In genomic region chr17:30658152-30658544, GRCm38 (mm10) we compare ENCODE assay signal across 8 mouse cellular contexts. TPM values are rescaled to one million over a fixed set of nuclear protein-coding genes. Genes with fewer than 3 reads are reported as not detected.
A peak's percentile ranks its signal among the peaks of the same experiment; 100 is the strongest.
DNase-seq lines count a peak whose midpoint lies in the region; ATAC-seq and TF ChIP-seq lines count a peak whose summit lies in the region.

No protein-coding gene starts in this region.

- peak; percentile 79 for DNase-seq in adrenal gland, adult 2 months
- peak; percentile 74 for DNase-seq in embryo, embryonic 10 days (ENCODE audit: low spot score)
- DNase-seq in gastrocnemius, postnatal 25 days, result peak; percentile 33
- peak; percentile 76 to 80 for DNase-seq in left cerebral cortex, postnatal 25 days (ENCODE audit: low spot score in 2 of 2)
- peak; percentile 53 for DNase-seq in midbrain, embryonic 10.5 days (ENCODE audit: low spot score)
- peak; percentile 19 for DNase-seq in skeletal muscle tissue, adult 2 months (ENCODE audit: low read depth, low spot score)

- peak; percentile 77 for ATAC-seq in intestine, postnatal 0 days
- no peak; the same call in 1 of the 2 replicates for ATAC-seq in granulocyte monocyte progenitor cell, adult 5-6 weeks (replicated peaks; ENCODE audit: poor library complexity, severe bottlenecking)

- no peak for TF ChIP-seq CTCF in intestine, postnatal 0 days (IDR thresholded peaks at IDR 0.05; ENCODE audit: low read depth)

- peak overlapping the region; percentile 46; the same call in 1 of the 2 replicates for H3K27ac ChIP-seq in intestine, postnatal 0 days (ENCODE audit: low read depth, low read length)
- peak overlapping the region; percentile 59 for H3K27ac ChIP-seq in midbrain, embryonic 10.5 days (replicated peaks)

- peak overlapping the region; percentile 31 for H3K4me3 ChIP-seq in intestine, postnatal 0 days (ENCODE audit: low read depth, low read length)
- H3K4me3 ChIP-seq in midbrain, embryonic 10.5 days, result peak overlapping the region; percentile 49

- no peaks in the 10 kb centered on the region for H3K4me1 ChIP-seq in intestine, postnatal 0 days (replicated peaks; ENCODE audit: control insufficient read depth, insufficient read depth, low read length)
- 0 out of 2 replicates have a peak, but pooled peaks cover 6% of the 10 kb centered on the region for H3K4me1 ChIP-seq in midbrain, embryonic 10.5 days

- intact Hi-C loops in left cerebral cortex, postnatal 25 days (cut with DNase I), result no loop called here

- H3K9me3 ChIP-seq in intestine, postnatal 0 days (ENCODE audit: control insufficient read depth), result no peaks in the 10 kb centered on the region
- no peaks in the 10 kb centered on the region for H3K9me3 ChIP-seq in midbrain, embryonic 10.5 days (replicated peaks)

- no peaks in the 10 kb centered on the region for H3K36me3 ChIP-seq in intestine, postnatal 0 days (ENCODE audit: control insufficient read depth, insufficient read depth)
- H3K36me3 ChIP-seq in midbrain, embryonic 10.5 days, result no peaks in the 10 kb centered on the region

- peak overlapping the region; percentile 45 for H3K9ac ChIP-seq in intestine, postnatal 0 days (ENCODE audit: low read depth, low read length)

- H3K27me3 ChIP-seq in intestine, postnatal 0 days (replicated peaks; ENCODE audit: control insufficient read depth, insufficient read depth, low read length), result no peaks in the 10 kb centered on the region
- no peaks in the 10 kb centered on the region for H3K27me3 ChIP-seq in midbrain, embryonic 10.5 days (ENCODE audit: low read depth, poor library complexity, severe bottlenecking)

- 12% methylated on average over 13 of the region's 13 CpGs for WGBS in intestine, postnatal 0 days
- 14% methylated on average over 13 of the region's 13 CpGs for WGBS in midbrain, embryonic 10.5 days

- H3K4me2 ChIP-seq in intestine, postnatal 0 days (replicated peaks; ENCODE audit: low read depth), result peak overlapping the region; percentile 61

RNA-seq across cellular contexts. Expression of gene Glo1, which starts 31.5 kb away (rescaled TPM):
- 100 to 1,000 TPM; 111 to 141 TPM for total RNA-seq in adrenal gland, adult 2 months (2021)
- polyA plus RNA-seq in adrenal gland, adult 2 months (2012; rRNA removed), result 48.7 and 49.2 TPM in 2 replicates
- 100 to 1,000 TPM; 132 to 148 TPM for total RNA-seq in gastrocnemius, postnatal 25 days (2021)
- 169 and 176 TPM in 2 replicates for polyA plus RNA-seq in intestine, postnatal 0 days (2015; fragmentation: Nextera tagmentation; extraction: Ambion mirVana)
- 100 to 1,000 TPM; 136 to 143 TPM for total RNA-seq in left cerebral cortex, postnatal 25 days (2021)
- polyA plus RNA-seq in midbrain, embryonic 10.5 days (2016; fragmentation: Nextera tagmentation; extraction: Ambion mirVana), result 242 and 252 TPM in 2 replicates
- 52.8 and 91.5 TPM in 2 replicates for total RNA-seq in granulocyte monocyte progenitor cell, adult 5-6 weeks (2014; fragmentation: Nextera tagmentation)
- 98.3 and 117 TPM in 2 replicates for total RNA-seq in granulocyte monocyte progenitor cell, adult 5-6 weeks (2017)

RNA-seq across cellular contexts. Expression of gene Dnah8, which starts 34.0 kb away (rescaled TPM):
- total RNA-seq in adrenal gland, adult 2 months (2021), result under 1 TPM; 0.52 to 0.63 TPM
- polyA plus RNA-seq in adrenal gland, adult 2 months (2012; rRNA removed), result 0.34 and 0.36 TPM in 2 replicates
- under 1 TPM; 0.28 to 0.32 TPM for total RNA-seq in gastrocnemius, postnatal 25 days (2021)
- 0.35 and 0.72 TPM in 2 replicates for polyA plus RNA-seq in intestine, postnatal 0 days (2015; fragmentation: Nextera tagmentation; extraction: Ambion mirVana)
- under 1 TPM; 0.73 to 0.89 TPM for total RNA-seq in left cerebral cortex, postnatal 25 days (2021)
- polyA plus RNA-seq in midbrain, embryonic 10.5 days (2016; fragmentation: Nextera tagmentation; extraction: Ambion mirVana), result 1.1 and 1.2 TPM in 2 replicates
- 18.8 and 23.1 TPM in 2 replicates for total RNA-seq in granulocyte monocyte progenitor cell, adult 5-6 weeks (2014; fragmentation: Nextera tagmentation)
- 20.3 and 28.0 TPM in 2 replicates for total RNA-seq in granulocyte monocyte progenitor cell, adult 5-6 weeks (2017)

Comparison
In these comparisons a context has a peak if more than half of its experiments do, and no peak if none do; other contexts are left out.
1. DNase-seq: peak in every context shown above with its lines; median percentile 79 in adrenal gland, adult 2 months; 78 in left cerebral cortex, postnatal 25 days; 74 in embryo, embryonic 10 days; 53 in midbrain, embryonic 10.5 days; 33 in gastrocnemius, postnatal 25 days; 19 in skeletal muscle tissue, adult 2 months.
2. RNA of gene Dnah8, which starts 34.0 kb away (total RNA-seq): 18.8 to 28.0 TPM in granulocyte monocyte progenitor cell, adult 5-6 weeks; 0.73 to 0.89 TPM in left cerebral cortex, postnatal 25 days, 0.52 to 0.63 TPM in adrenal gland, adult 2 months and 0.28 to 0.32 TPM in gastrocnemius, postnatal 25 days; every median in the first group is over 10 times any median in the second.